Mouse (Mus musculus) kidney, embryonic 14.5 days (tissue): ENCODE measurements around the gene Slc18b1. TPM values are rescaled to one million over a fixed set of nuclear protein-coding genes. Genes with fewer than 3 reads are reported as not detected.

Source experiments
- ATAC-seq: fragments of 200-750 bp; cut with Nextera tagmentation; 2 replicates; pipeline ENCODE4 v1.8.0; 2017; ENCODE audit warnings: moderate number of reproducible peaks, mild to moderate bottlenecking, moderate TSS enrichment, moderate library complexity; ENCODE audit not compliant: low FRiP score, low TSS enrichment
- H3K27ac ChIP-seq: fragments of 300-500 bp; sonication (generic); 2 replicates; pipeline ENCODE4 v1.5.1; 2014; ENCODE audit warnings: low read depth, mild to moderate bottlenecking, low read length, moderate library complexity, mixed read lengths
- H3K27me3 ChIP-seq: fragments of 300-500 bp; sonication (generic); 2 replicates; pipeline ENCODE4 v1.6.1; 2014; ENCODE audit warnings: mild to moderate bottlenecking, low read length; ENCODE audit not compliant: control insufficient read depth, insufficient read depth
- H3K36me3 ChIP-seq: fragments of 300-500 bp; sonication (generic); 2 replicates; pipeline ENCODE4 v1.6.1; 2014; ENCODE audit warnings: low read length, mixed read lengths; ENCODE audit not compliant: control insufficient read depth, insufficient read depth
- H3K4me1 ChIP-seq: fragments of 300-500 bp; sonication (generic); 2 replicates; pipeline ENCODE4 v1.6.1; 2014; ENCODE audit warnings: low read length, mixed read lengths; ENCODE audit not compliant: control insufficient read depth, insufficient read depth
- H3K4me2 ChIP-seq: fragments of 300-500 bp; sonication (generic); replicated peaks from 2 replicates; pipeline ENCODE4 v1.6.1; 2014; ENCODE audit warnings: low read depth, mild to moderate bottlenecking, low read length
- H3K4me3 ChIP-seq: fragments of 300-500 bp; sonication (generic); 2 replicates; pipeline ENCODE4 v1.5.1; 2014; ENCODE audit warnings: mild to moderate bottlenecking, low read length
- H3K9ac ChIP-seq: fragments of 300-500 bp; sonication (generic); 2 replicates; pipeline ENCODE4 v1.6.1; 2014; ENCODE audit warnings: low read depth, mild to moderate bottlenecking, low read length, moderate library complexity
- H3K9me3 ChIP-seq: fragments of 300-500 bp; sonication (generic); 2 replicates; pipeline ENCODE4 v1.6.1; 2016; ENCODE audit warnings: low read length; ENCODE audit not compliant: control insufficient read depth
- WGBS: fragments of 180-500 bp; shearing (Covaris S2); extraction: QIAGEN DNeasy Blood & Tissue Kit; methylation state at CpG from one replicate; pipeline ENCODE4 v1.1.7; 2014; 5-methylcytosine and 5-hydroxymethylcytosine counted together
- polyA plus RNA-seq: library from polyadenylated mRNA; unstranded; fragments of >200 nt; fragmentation: Nextera tagmentation; extraction: Ambion mirVana; gene quantifications from 2 replicates; pipeline ENCODE4 v1.2.1, GENCODE M21; 2014

Slc18b1 gene
- polyA plus RNA-seq, 1 experiment from 2014 or later = 20.0 TPM

DNA sequence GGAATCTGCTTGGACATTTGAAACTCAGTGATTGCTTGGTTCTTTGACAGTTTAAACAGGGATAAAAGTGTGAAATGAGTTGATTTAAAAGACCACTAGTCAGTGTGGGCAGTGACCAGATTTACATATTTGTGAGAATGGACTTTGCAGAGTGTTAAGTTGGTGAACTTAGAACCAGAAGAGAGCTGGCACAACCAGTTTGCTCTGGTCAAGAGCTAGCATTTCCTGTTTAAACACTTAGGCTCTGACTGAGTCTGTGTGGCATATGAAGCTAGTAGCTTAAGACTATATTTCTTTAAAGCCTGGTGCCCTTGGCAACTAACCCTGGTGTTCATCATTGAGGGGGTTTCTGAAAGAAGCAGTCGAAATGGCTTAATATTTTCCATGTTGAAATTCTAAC, 1.4 kb downstream of the Slc18b1 start:
- Histone ChIP-seq H3K27ac (no peak overlapping the region), H3K36me3 (peaks cover 3% of the 10 kb centered on the region; the same call in 1 of the 2 replicates), H3K9me3 (no peaks in the 10 kb centered on the region), H3K4me3 (no peak overlapping the region), H3K9ac (no peak overlapping the region), H3K4me2 (no peak overlapping the region; the same call in 1 of the 2 replicates), H3K4me1 (no peaks in the 10 kb centered on the region), H3K27me3 (no peaks in the 10 kb centered on the region)
- ATAC-seq = no peak
- 85% methylated on average over 1 of the region's 1 CpGs for WGBS

- Histone ChIP-seq H3K27ac (no peak overlapping the region), H3K4me3 (no peak overlapping the region), H3K9ac (no peak overlapping the region), H3K4me2 (no peak overlapping the region), H3K9me3 (no peaks in the 10 kb centered on the region), H3K36me3 (peaks cover 11% of the 10 kb centered on the region; the same call in 1 of the 2 replicates), H3K27me3 (no peaks in the 10 kb centered on the region), H3K4me1 (no peaks in the 10 kb centered on the region)
- ATAC-seq = no peak
- 26% methylated on average over 3 of the region's 3 CpGs for WGBS
Observed at GRCm38 (mm10) chr10:23799933-23800332, 3.1 kb downstream of the Slc18b1 start.

DNA sequence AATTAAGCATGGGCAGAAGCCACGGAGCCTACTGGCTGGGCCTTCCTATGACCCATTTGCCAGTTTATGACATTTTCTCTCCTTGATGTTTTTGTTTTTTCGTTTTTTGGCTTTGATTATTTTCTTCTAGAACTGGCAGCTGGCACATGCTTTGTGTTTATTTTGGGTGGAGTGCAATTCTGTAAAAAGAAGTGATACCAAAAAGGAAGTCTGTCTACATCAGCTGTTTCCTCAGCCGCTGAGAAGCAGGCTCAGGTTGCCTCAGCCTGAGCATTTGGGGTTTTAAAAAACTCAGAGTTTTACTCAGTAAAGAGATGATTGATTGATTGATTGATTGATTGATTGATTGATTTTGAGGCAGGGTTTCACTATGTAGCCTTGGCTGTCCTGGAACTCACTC, 6.1 kb downstream of the Slc18b1 start:
- no peak overlapping the region for H3K9ac ChIP-seq
- H3K27me3 ChIP-seq = no peaks in the 10 kb centered on the region
- H3K36me3 ChIP-seq = peaks cover 18% of the 10 kb centered on the region; the same call in 1 of the 2 replicates
- no peak overlapping the region for H3K4me3 ChIP-seq
- no peak overlapping the region for H3K4me2 ChIP-seq
- WGBS = 69% methylated on average over 3 of the region's 3 CpGs
- no peaks in the 10 kb centered on the region for H3K9me3 ChIP-seq
- no peaks in the 10 kb centered on the region for H3K4me1 ChIP-seq
- H3K27ac ChIP-seq = no peak overlapping the region
- ATAC-seq = no peak

DNA sequence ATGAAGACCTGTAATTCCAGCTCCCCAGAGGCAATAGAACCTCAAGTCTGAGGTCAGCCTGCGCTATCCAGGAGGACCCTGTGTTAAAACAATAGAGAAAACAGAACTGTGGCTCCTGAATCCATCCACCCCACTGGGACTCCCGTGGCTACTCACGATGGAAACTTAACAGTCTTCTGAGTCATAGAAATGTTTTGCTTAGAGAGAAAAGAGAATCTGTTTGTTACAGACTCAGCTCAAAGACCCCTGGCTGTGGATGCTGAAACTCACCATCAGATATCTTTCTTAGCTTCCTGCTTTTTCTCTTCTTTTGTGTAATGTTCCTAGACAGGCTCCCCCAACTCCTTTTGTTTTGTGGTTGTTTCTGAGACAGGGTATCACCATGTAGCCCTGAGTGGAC, 7.9 kb downstream of the Slc18b1 start:
- Histone ChIP-seq H3K4me2 (no peak overlapping the region), H3K4me3 (no peak overlapping the region), H3K9ac (no peak overlapping the region), H3K27me3 (no peaks in the 10 kb centered on the region), H3K36me3 (peaks cover 18% of the 10 kb centered on the region; the same call in 1 of the 2 replicates), H3K9me3 (no peaks in the 10 kb centered on the region), H3K4me1 (no peaks in the 10 kb centered on the region), H3K27ac (no peak overlapping the region)
- WGBS = 85% methylated on average over 3 of the region's 3 CpGs
- ATAC-seq = no peak

DNA sequence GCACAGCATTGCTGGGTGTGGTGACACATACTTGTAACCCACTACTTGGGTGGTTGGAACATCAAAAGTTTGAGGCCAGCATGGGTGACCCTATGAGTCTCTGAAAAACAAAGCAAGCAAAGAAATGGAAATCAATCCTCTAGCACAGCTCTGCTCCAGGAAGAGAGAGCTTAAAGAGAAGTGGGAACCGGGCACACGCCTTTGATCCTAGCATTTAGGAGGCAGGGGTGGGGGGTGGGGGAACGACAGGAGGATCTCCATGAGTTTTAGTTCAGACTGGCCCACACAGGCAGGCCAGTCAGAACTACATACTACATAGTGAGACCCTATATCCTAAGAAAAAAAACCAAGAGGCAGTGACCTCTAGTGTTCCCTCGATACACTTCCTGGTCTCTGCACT, 9.4 kb downstream of the Slc18b1 start:
- Histone ChIP-seq H3K36me3 (peaks cover 15% of the 10 kb centered on the region; the same call in 1 of the 2 replicates), H3K9ac (no peak overlapping the region), H3K27me3 (no peaks in the 10 kb centered on the region), H3K4me2 (no peak overlapping the region), H3K27ac (no peak overlapping the region), H3K4me3 (no peak overlapping the region), H3K4me1 (no peaks in the 10 kb centered on the region), H3K9me3 (no peaks in the 10 kb centered on the region)
- ATAC-seq = no peak
- 34% methylated on average over 4 of the region's 4 CpGs for WGBS

DNA sequence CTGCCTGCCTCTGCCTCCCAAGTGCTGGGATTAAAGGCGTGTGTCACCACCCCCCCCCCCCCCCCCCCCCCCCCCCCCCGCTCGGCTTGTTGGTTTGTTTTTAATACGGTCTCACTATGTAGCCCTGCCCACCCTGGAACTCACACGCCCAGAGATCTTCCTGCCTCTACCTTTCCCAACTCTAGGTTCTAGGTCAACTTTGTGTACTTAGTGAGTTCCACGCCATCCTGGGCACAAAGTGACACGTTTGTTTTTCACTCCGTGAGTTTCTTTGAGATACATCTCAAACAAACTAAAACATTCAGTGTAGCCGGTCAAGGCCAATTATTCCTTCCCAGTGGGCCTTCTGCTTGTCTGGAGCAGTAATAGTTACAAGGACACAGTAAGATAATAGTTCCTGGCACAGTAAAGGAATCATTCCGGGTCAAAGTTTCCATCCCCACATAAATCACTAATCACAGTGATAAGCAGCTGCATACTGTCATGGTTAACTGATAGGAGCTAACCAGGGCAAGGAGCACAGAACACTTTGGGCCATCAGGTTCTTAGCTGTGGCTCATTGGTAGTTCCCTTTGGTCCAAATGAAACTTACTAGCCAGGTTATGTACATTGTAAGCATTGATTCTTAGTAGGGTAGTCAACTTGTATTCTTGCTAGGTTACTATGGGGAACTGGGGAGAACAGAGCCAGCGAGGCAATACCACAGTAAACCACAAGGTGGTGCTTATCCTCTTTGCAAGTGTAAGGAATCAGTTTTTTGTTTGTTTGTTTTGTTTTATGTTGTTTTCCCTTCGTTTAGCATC, 15.1 kb downstream of the Slc18b1 start:
- no peaks in the 10 kb centered on the region for H3K9me3 ChIP-seq
- no peak overlapping the region for H3K9ac ChIP-seq
- no peak overlapping the region for H3K27ac ChIP-seq
- 66% methylated on average over 9 of the region's 12 CpGs for WGBS
- no peaks in the 10 kb centered on the region for H3K27me3 ChIP-seq
- H3K4me2 ChIP-seq = no peak overlapping the region
- H3K36me3 ChIP-seq = peaks cover 6% of the 10 kb centered on the region; the same call in 1 of the 2 replicates
- no peaks in the 10 kb centered on the region for H3K4me1 ChIP-seq
- H3K4me3 ChIP-seq = no peak overlapping the region
- ATAC-seq = no peak

- ATAC-seq = no peak
Observed at GRCm38 (mm10) chr10:23812438-23812759, 15.6 kb downstream of the Slc18b1 start.

GRCm38 (mm10) chr10:23812852-23813766, 16.3 kb downstream of the Slc18b1 start:
- no peaks in the 10 kb centered on the region for H3K9me3 ChIP-seq
- H3K36me3 ChIP-seq = peaks cover 6% of the 10 kb centered on the region; the same call in 1 of the 2 replicates
- no peaks in the 10 kb centered on the region for H3K27me3 ChIP-seq
- ATAC-seq = no peak
- H3K4me1 ChIP-seq = no peaks in the 10 kb centered on the region
- H3K9ac ChIP-seq = no peak overlapping the region
- 68% methylated on average over 11 of the region's 11 CpGs for WGBS
- H3K4me3 ChIP-seq = no peak overlapping the region
- H3K4me2 ChIP-seq = no peak overlapping the region
- H3K27ac ChIP-seq = no peak overlapping the region

More at GRCm38 (mm10) chr10:23812438-23812759, 15.6 kb downstream of the Slc18b1 start:
- no peaks in the 10 kb centered on the region for H3K9me3 ChIP-seq
- no peak overlapping the region for H3K27ac ChIP-seq
- peaks cover 6% of the 10 kb centered on the region; the same call in 1 of the 2 replicates for H3K36me3 ChIP-seq
- H3K4me1 ChIP-seq = no peaks in the 10 kb centered on the region
- H3K27me3 ChIP-seq = no peaks in the 10 kb centered on the region
- H3K4me3 ChIP-seq = no peak overlapping the region
- H3K9ac ChIP-seq = no peak overlapping the region
- no peak overlapping the region for H3K4me2 ChIP-seq

DNA sequence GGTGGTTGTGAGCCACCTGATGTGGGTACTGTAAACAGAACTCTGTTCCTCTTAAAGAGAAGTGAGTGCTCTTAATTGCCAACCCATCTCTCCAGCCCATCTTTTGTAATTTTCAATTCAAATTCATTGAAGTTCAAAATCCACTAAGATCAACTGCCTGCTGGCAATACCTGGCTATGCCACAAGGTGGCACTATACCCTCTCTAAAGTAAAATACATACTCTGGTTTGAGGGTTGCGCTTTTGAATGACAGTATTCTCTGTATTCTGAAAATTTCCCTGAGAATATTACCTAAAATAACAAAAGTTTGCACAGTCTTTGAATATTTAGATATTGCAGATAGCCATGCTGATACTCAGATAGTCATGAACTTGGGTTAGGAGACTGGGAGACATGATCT, 18.4 kb downstream of the Slc18b1 start:
- Histone ChIP-seq H3K27ac (no peak overlapping the region), H3K9me3 (no peaks in the 10 kb centered on the region), H3K4me2 (no peak overlapping the region), H3K36me3 (peaks cover 10% of the 10 kb centered on the region; the same call in 1 of the 2 replicates), H3K27me3 (no peaks in the 10 kb centered on the region), H3K9ac (no peak overlapping the region), H3K4me1 (no peaks in the 10 kb centered on the region), H3K4me3 (no peak overlapping the region)
- ATAC-seq = 0 out of 2 replicates have a peak, but pooled peaks have one; percentile 20
- 49% methylated on average over 1 of the region's 1 CpGs for WGBS
